Mouse (Mus musculus): ENCODE results near the gene Nicn1.
"Not testable (repeated sequence)": the region's sequence is repeated elsewhere in the genome, so short reads cannot be mapped to it uniquely, and the experiment has no call there.

Nicn1 gene

GRCm38 (mm10) chr9:108278697-108279450, 11.4 kb upstream of the Nicn1 start:
- peak; percentile 82 for DNase-seq (ENCODE audit: low read depth, low spot score)

- DNase-seq (ENCODE audit: low read depth, low spot score): no peak
Observed at GRCm38 (mm10) chr9:108280071-108280828, 10.0 kb upstream of the Nicn1 start.

- DNase-seq (ENCODE audit: low read depth, low spot score): peak; percentile 84
Observed at GRCm38 (mm10) chr9:108284410-108284809, 5.8 kb upstream of the Nicn1 start.

DNA sequence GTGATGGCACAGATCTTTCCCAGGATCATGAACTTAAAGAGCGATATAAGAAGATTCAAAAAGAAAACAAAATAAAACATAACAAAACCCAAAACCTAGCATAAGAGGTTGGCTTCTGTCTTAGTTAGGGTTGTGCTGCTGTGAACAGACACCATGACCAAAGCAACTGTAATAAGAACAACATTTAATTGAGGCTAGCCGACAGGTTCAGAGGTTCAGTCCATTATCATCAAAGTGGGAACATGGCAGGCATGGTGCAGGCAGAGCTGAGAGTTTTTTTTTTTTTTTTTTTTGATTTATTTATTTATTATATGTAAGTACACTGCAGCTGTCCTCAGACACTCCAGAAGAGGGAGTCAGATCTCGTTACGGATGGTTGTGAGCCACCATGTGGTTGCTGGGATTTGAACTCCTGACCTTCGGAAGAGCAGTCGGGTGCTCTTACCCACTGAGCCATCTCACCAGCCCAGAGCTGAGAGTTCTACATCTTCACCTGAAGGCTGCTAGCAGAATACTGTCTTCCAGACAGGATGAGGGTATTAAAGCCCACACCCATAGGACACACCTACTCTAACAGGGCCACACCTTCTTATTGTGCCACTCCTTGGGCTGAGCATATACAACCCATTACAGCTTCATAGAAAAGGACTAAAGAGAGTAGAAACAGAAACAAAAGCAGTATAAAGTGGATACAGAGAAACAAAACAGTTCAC, 2.5 kb upstream of the Nicn1 start:
- DNase-seq (ENCODE audit: low read depth, low spot score): peak; percentile 86

GRCm38 (mm10) chr9:108289347-108289746, 882 bp upstream of the Nicn1 start:
- DNase-seq (ENCODE audit: low read depth, low spot score): no peak

DNA sequence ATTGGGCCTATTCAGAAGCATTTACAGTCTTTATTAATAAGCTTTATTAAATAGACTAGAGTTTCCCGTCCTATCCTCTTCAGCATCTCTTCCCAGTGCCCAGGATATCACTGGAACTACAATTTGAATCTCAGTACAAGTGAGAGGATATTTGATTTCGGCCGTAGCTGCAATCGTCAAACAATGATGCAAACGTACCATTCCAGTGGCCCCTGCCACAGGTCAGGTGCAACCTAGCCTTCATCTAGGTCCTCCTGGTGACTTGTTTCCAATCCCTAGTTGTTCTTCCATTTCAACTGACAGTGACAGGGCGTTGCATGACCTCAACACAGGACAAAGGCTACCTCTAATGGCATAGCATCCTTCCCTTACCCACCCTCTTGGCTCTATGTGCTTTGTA, 544 bp downstream of the Nicn1 start:
- DNase-seq (ENCODE audit: low read depth, low spot score): no peak

DNA sequence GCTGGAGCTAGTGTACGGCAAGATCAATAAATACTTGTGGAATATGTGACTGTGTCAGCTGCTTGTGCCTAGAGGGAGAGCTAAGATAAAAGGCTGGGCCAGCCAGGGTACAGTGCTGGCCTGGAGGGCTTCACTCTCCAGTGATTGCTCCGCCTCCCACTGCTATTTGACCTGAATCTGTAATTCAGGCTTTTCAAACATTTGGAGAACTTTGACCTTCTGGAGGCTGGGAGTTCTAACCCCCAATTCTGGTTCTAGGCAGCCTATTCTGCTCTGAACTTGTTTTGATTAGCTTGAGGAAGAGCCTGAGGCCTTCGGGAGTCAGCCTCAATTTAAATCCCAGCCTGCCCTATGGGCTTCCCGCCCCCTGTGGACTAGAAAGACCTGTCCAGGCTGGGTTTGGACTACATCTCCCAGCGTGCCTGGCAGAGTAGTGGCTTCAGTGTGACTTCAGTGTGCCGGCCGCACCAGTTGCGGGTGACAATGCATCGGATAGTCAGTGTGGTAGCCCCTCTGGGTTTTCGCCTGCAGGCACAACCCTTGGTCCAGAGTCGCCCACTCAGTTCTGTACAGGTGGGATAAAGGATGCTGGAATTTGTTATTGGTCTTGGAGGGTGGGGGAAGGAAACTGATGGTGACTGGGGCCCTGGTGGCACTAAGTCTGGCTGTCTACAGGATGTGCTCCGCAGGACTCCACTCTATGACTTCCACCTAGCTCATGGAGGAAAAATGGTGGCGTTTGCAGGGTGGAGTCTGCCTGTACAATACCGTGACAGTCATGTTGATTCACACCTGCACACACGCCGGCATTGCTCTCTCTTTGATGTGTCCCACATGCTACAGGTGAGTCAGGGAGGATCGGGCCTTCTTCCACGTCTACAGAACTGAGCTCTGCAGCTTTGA, 6.5 kb downstream of the Nicn1 start, which contains the start of gene Amt:
Gene Amt, plus strand, starts transcription at position 401 of the 903 bp plus-strand sequence.
- DNase-seq (ENCODE audit: low read depth, low spot score): peak; percentile 98

GRCm38 (mm10) chr9:108301853-108302252, 11.6 kb downstream of the Nicn1 start:
- DNase-seq (ENCODE audit: low read depth, low spot score): peak; percentile 80

GRCm38 (mm10) chr9:108304716-108305115, 14.5 kb downstream of the Nicn1 start:
- DNase-seq (ENCODE audit: low read depth, low spot score): no peak

DNA sequence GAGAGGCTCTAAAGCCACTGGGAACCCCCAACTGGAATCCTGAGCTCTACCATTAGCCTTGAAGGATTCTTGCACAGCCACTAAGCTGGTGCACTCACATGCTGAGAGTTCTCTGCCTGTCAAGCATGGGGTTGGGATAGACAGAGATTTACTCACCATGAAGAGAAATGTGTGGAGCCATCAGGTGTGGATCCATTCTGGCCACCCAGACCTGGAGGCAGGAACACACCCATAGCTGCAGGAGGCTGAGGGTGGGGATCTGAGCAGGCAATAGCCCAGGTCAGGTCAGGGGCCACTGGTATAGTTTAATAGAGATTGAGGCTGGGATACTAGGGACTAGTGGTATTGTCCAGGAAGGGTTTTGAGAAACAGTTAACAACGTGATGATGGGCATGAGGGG, 14.9 kb downstream of the Nicn1 start:
- no peak for DNase-seq (ENCODE audit: low read depth, low spot score)

DNA sequence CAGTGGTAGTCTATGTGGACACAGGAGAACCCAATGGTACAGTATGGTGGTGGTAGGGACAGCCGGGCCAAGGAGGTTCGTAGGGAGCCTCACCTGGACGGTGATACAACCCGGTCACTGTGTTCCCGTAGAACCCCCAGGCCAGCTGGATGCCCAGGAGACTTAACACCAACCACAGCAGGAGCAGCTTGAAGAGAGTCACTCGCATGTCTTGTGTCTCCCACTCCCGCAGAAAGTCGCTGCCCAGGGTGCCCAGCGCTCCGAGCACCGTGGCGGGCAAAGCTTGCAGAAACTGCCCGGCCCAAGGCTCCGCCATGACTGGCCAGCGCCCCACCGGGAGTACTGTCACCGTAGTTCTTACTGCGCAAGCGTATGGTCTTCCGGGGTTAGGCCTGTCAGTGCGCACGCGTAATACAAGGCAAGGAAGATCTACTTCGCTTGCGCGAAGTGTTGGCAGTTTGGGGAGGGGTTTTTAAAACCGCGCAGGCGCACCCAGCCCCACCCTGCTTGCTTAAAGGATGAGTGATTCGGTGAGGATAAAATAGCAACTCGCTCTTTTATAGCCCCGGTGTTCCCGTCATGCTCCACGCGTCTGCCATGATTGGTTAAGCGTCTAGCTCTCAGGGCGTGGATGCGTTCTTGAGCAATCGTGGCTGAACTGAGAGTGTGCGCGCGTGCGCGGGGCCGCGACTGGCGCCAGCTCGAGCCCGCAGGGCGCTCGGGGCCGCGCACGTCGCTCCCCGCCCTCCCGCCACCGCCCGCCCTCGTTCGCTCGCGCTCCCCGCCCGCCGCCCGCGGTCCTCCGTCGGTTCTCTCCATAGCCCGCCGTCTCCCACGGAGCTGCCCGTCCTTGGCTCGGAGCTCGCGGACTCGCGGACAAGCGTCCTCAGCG, 15.6 kb downstream of the Nicn1 start, which contains the start of the genes Rhoa and Tcta:
Gene Rhoa, plus strand, starts transcription at position 501 of the 892 bp plus-strand sequence.
Gene Tcta, minus strand, starts transcription at position 532 of the 892 bp plus-strand sequence.
- DNase-seq (ENCODE audit: low read depth, low spot score): peak; percentile 100

GRCm38 (mm10) chr9:108306571-108306980, 16.3 kb downstream of the Nicn1 start:
- peak; percentile 34 for DNase-seq (ENCODE audit: low read depth, low spot score)

- DNase-seq (ENCODE audit: low read depth, low spot score): no peak
Observed at GRCm38 (mm10) chr9:108307021-108307807, 17.0 kb downstream of the Nicn1 start.

GRCm38 (mm10) chr9:108308141-108308540, 17.9 kb downstream of the Nicn1 start:
- DNase-seq (ENCODE audit: low read depth, low spot score): peak; percentile 51

GRCm38 (mm10) chr9:108317572-108317971, 27.3 kb downstream of the Nicn1 start:
- DNase-seq (ENCODE audit: low read depth, low spot score): peak; percentile 38

DNA sequence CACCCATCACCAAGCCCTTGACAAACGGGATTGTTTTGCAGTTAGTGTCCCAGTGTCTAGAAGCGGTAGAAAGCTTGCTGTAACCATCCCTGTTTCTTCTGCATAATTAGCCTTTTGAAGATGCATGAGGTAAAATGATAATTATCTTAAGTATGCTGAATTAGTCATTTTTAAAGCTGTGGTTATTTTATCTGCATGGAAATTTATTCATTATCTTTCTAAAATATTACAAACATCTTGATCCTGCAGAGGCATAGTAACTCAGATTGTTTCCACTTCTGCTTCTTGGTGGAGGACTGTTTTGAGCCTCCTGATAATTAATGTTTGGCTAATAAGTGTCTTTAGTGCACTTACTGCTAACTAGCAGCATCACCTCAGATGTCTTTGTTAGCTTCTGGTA, 28.2 kb downstream of the Nicn1 start:
- DNase-seq (ENCODE audit: low read depth, low spot score): no peak

- DNase-seq (ENCODE audit: low read depth, low spot score): not testable (repeated sequence)
Observed at GRCm38 (mm10) chr9:108322054-108322453, 31.8 kb downstream of the Nicn1 start.

DNA sequence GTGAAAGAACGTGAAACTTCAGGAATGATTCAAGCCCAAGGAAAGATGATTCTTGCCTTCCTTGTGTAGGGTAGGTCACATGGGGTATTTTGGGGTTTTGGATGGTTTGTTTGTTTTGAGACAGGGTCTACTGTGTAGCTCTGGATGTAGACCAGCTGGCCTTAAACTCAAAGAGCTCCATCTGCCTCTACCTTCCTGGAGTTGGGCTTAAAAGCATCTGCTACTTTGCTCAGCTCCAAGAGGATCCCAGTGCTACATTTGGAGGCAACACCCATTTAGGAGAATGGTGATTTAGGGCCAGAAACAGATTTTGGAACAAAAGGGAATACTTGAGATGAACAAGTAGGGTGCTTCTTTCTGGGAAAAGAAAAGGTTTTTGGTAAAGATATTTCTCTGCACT, 34.6 kb downstream of the Nicn1 start:
- no peak for DNase-seq (ENCODE audit: low read depth, low spot score)

DNA sequence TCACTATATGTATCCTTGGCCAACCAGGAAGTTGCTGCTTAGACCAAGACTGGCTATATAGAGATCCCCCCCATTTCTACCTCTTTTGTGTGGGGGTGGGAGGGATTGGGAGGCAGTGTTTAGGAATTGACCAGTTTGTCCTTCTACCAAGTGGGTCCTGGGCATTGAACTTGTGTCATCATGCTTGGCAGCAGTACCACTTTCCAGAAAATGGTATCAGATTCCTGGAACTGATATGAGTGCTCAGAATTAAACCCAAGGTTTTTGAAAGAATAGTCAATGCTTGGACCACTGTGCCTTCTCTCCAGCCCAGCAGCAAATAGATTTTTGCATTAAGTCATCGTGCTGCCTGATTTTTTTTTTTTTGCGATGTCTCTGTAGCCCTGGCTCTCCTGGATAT, 35.6 kb downstream of the Nicn1 start:
- no peak for DNase-seq (ENCODE audit: low read depth, low spot score)

All from ES-CJ7 (cell line).